Mouse (Mus musculus): ENCODE measurements around the gene Hist1h2ap.
"Not testable (repeated sequence)": the region's sequence is repeated elsewhere in the genome, so short reads cannot be mapped to it uniquely, and the experiment has no call there.

Hist1h2ap gene

GRCm38 (mm10) chr13:21833461-21833860 lies at the start of gene Hist1h2ap, which contains the start of gene Hist1h2br:
Gene Hist1h2ap (minus strand): TSS chr13:21833507.
Gene Hist1h2br (plus strand): TSS chr13:21833743.
- DNase-seq (ENCODE audit: low read depth, low spot score): not testable (repeated sequence)

- peak; percentile 34 for DNase-seq (ENCODE audit: low read depth, low spot score)
These were observed 49.6 kb upstream of the Hist1h2ap start for GRCm38 (mm10) chr13:21882760-21883405.

- DNase-seq (ENCODE audit: low read depth, low spot score): peak; percentile 33
These were observed 48.8 kb upstream of the Hist1h2ap start for GRCm38 (mm10) chr13:21881878-21882669.

GRCm38 (mm10) chr13:21880735-21881134 lies 47.4 kb upstream of the Hist1h2ap start:
- DNase-seq (ENCODE audit: low read depth, low spot score): no peak

- DNase-seq (ENCODE audit: low read depth, low spot score): not testable (repeated sequence)
These were observed 32.2 kb upstream of the Hist1h2ap start for GRCm38 (mm10) chr13:21865503-21865902.

GRCm38 (mm10) chr13:21861608-21862007 lies 28.3 kb upstream of the Hist1h2ap start:
- DNase-seq (ENCODE audit: low read depth, low spot score): no peak

GRCm38 (mm10) chr13:21855698-21856162 lies 22.4 kb upstream of the Hist1h2ap start:
- DNase-seq (ENCODE audit: low read depth, low spot score): peak; percentile 47

GRCm38 (mm10) chr13:21855146-21855545 lies 21.8 kb upstream of the Hist1h2ap start:
- DNase-seq (ENCODE audit: low read depth, low spot score): peak; percentile 48

GRCm38 (mm10) chr13:21852215-21852945 lies 19.1 kb upstream of the Hist1h2ap start:
- no peak for DNase-seq (ENCODE audit: low read depth, low spot score)

GRCm38 (mm10) chr13:21850696-21851095 lies 17.4 kb upstream of the Hist1h2ap start:
- DNase-seq (ENCODE audit: low read depth, low spot score): not testable (repeated sequence)

GRCm38 (mm10) chr13:21847883-21848282 lies 14.6 kb upstream of the Hist1h2ap start:
- DNase-seq (ENCODE audit: low read depth, low spot score): no peak

- DNase-seq (ENCODE audit: low read depth, low spot score): not testable (repeated sequence)
These were observed 13.0 kb upstream of the Hist1h2ap start for GRCm38 (mm10) chr13:21846356-21846755.

- DNase-seq (ENCODE audit: low read depth, low spot score): not testable (repeated sequence)
These were observed 7.2 kb upstream of the Hist1h2ap start for GRCm38 (mm10) chr13:21840508-21840907.

GRCm38 (mm10) chr13:21831418-21832394 lies 1.6 kb downstream of the Hist1h2ap start, which contains the start of gene Hist1h4n:
Gene Hist1h4n (minus strand): TSS chr13:21832196.
- DNase-seq (ENCODE audit: low read depth, low spot score): not testable (repeated sequence)

GRCm38 (mm10) chr13:21830344-21830743 lies 3.0 kb downstream of the Hist1h2ap start:
- no peak for DNase-seq (ENCODE audit: low read depth, low spot score)

GRCm38 (mm10) chr13:21828511-21828910 lies 4.8 kb downstream of the Hist1h2ap start:
- no peak for DNase-seq (ENCODE audit: low read depth, low spot score)

- DNase-seq (ENCODE audit: low read depth, low spot score): not testable (repeated sequence)
These were observed 13.0 kb downstream of the Hist1h2ap start for GRCm38 (mm10) chr13:21820082-21820890.

GRCm38 (mm10) chr13:21812092-21812491 lies 21.2 kb downstream of the Hist1h2ap start:
- not testable (repeated sequence) for DNase-seq (ENCODE audit: low read depth, low spot score)

- not testable (repeated sequence) for DNase-seq (ENCODE audit: low read depth, low spot score)
These were observed 21.8 kb downstream of the Hist1h2ap start, which contains the start of gene Hist1h4m for GRCm38 (mm10) chr13:21811539-21811938. Gene Hist1h4m (plus strand): TSS chr13:21811746.

GRCm38 (mm10) chr13:21811074-21811473 lies 22.2 kb downstream of the Hist1h2ap start:
- not testable (repeated sequence) for DNase-seq (ENCODE audit: low read depth, low spot score)

All from c-Kit-negative CD71-positive TER-119-positive erythroid progenitor cells, embryonic 14.5 days (primary cell).